Mouse (Mus musculus) heart, postnatal 4 days (tissue): ENCODE measurements at regions not wholly inside any gene's neighbourhood (a gene's known extent, or its start where the extent isn't known, plus 50 kb on each side); places are given as distances from the start of the nearest gene placed in this dataset.

ENCODE experiments used
- DNase-seq: peaks from one replicate; pipeline ENCODE4 v3.0.0; 2021

DNA sequence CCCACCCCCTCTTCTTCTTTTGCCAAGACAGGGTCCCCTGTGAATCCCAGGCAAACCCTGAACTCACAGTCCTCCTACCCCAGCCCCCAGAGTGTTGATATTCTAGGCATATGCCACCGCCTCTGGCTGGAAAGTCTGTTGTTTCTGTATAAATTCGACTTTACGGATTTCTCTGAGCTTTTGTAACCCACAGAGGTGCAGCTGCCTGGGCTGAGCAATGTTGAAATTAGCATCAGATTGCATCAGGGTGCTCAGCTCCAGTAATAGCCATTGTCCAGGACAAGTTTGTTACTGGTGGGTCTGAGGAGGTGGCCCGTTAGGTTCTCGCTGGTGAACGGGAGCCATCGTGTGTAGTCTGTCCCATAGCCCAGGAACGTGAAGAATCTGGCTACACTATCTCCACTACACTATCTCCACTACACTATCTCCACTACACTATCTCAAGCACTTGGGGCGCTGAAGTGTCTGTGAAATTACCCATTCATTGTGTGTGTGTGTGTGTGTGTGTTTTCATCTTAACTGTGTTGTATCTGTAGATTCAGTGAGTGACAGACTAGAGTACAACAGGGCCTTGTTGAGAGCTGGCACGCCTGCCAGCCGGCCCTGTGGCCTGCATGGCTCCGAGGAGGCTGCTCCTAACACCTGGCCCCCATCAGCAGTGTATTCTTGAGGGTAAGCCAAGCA lies 92.4 kb upstream of the Hnrnpk start:
- peak; percentile 21 for DNase-seq

- no peak for DNase-seq
Measured at GRCm38 (mm10) chr13:58494726-58495125, 91.6 kb upstream of the Hnrnpk start.

DNA sequence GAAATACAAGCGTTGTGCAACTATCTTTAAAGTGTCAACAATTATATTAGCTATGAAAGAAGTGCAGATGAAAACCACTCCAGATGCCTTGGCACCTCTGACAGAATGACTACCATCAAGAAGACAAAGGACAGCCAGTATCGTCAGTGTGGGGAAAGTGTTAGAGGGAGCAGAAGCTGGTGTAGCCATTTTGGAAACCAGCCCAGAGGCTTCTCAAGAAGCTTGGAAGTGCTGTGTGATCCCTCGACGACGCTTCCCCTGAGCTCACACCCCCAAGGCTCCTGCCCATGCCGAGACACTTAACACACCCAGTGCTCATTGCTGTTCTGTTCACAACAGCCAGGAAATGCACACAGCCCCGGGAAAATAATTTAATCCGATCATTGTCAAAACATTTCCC lies 87.7 kb upstream of the Hnrnpk start:
- DNase-seq = no peak

- no peak for DNase-seq
Measured at GRCm38 (mm10) chr13:58485011-58485410, 81.9 kb upstream of the Hnrnpk start.

- no peak for DNase-seq
Measured at GRCm38 (mm10) chr13:58482701-58483100, 79.6 kb upstream of the Hnrnpk start.

DNA sequence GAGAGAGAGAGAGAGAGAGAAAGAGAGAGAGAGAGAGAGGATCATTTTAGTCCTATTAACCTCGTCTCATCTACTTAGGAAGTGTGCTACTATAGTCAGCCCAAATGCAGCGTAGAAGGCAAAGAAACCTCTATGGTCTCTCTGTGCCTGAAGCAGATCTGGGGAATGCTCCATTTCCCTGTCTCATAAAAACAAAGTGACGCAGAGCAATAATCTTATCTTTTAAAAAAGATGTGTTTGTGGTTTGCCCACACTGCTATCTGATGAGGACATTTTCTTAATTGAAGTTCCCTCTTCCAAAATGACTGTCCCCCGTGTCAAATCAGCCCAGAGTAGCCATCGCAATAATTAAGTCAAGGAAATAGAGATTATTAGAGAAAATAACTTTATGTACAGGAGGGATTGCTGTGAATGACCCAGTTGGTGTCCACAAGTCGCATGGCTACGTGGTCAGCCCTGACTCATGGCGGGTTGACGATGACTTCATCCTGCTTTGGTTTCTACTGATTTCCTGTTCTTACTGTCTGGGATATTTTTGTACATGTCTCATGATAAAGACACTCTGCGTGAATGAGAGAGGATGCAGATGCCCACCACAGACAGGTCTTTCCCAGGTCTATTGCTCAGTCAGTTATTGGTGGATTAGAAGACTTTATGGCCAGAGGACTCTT lies 77.9 kb upstream of the Hnrnpk start:
- no peak for DNase-seq

GRCm38 (mm10) chr13:58480388-58480927 lies 77.3 kb upstream of the Hnrnpk start:
- no peak for DNase-seq

DNA sequence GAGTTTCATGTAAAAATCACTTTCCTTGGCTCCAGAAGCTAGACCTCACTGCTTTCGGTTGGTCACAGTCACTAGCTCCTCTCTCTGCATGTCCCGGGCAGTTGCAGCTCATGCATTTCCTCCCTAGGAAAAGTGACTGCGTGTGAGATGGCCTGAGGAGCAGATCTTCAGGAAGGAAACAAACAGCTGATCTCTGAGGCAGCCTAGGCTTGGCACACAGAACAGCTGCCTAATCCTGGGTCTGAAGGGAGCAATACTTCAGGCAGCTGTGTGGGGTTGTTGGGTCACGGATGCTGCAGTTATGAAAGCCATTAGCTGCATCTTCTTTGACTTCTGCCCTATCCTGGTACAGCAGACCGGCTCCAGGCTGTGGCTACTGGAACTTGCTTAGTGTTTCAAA lies 75.3 kb upstream of the Hnrnpk start:
- no peak for DNase-seq

GRCm38 (mm10) chr13:58477253-58477652 lies 74.1 kb upstream of the Hnrnpk start:
- no peak for DNase-seq

GRCm38 (mm10) chr13:58476033-58476830 lies 73.1 kb upstream of the Hnrnpk start:
- DNase-seq = no peak

DNA sequence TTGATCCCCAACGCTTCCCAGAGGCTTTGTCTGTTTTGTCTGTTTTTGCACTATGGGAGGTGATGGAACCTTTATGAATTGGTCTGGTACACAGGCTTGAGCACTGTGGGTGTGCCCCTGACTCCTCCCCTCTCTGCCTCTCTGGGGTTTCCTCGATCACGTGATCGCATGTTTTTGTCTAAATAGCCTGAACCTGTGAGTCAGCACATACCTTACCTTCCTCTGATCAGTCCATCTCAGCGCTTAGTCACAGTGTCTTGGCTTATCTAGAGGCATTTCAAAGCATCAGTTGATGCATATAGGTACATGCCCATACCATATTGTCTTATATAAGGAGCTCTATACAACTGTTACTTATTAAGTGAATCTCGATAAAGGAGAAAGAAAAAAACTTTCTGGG lies 72.4 kb upstream of the Hnrnpk start:
- DNase-seq = no peak

DNA sequence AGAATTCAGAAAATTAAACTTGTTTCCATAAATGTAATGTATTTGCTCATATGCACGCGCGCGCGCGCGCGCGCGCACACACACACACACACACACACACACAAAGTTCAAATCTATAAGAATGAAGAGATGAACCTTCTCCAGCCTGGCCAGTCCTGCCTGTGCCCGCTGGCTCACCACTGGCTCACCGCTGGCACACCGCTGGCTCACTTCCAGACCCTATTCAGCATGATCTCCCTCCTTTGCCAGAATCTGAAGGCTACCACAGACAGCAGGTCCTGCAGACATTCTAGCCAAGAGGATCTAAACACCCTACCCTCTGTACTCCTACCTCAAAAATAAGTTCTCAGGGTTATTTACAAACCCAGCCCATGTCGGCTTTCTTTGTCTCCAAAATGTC lies 69.3 kb upstream of the Hnrnpk start:
- DNase-seq = peak; percentile 19

DNA sequence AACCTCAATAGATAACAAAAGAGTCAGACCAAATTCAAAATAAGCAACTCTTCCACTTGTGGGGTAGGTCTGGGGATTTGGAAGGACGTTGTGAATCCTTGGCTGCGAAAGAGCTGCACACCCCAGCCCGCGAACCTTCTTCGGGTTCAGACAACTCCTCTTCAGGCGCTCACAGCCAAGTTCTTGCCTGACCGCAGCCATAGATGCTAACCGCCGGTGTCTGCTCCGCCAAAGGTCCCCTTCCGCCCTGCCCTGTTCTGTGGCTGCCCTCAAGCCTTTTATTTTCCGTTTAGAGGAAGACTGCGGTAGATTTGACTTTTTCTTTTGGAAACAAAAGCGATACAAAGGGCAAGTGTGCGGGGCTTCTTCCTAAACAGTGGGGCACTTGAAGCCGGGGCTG lies 68.6 kb upstream of the Hnrnpk start:
- peak; percentile 18 for DNase-seq

DNA sequence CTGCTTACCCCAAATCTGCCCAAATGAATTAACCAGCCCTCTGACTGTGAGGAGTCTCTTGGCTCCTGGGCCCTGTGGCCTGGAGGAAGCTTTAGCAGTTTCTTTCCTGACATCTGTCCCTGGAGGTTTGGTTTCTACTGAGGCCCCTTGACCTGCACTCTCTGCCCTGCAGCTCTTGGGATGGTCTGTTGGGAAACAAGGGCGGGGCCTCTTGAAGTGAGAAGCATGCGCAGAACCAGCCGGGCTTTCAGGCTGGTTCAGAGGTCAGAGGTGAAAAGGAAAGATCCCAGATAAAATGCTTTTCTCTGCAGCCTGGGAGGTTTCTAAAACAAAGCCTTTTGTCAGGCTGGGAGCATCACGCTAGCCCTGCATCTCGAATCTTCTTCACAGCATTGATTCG lies 66.6 kb upstream of the Hnrnpk start:
- DNase-seq = no peak

DNA sequence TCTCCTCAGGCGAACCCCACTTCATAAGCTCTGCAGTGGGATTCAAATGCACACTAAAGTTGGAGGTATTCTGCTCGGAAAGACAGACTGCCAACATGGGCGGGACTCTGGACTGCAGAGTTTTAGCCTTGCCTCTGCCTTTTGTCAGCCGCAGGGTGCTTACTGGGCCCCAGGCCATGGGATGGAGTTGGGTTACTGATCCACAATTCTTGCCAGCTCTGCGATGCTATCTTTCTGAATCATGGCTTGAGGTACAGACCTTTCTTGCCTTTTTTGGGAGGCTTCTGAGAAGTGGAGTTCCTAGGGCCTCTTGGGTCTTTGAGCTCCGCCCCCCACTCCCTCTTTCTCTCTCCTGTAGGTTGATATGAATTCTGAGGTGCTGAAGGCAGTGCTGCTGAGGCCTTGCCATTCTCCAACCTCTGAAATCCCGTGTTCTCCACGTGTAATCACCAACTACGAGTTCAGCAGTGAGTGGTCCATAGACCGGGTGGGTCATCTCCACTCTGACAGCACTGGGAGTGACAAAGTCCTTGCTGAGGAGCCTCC lies 64.0 kb upstream of the Hnrnpk start:
- no peak for DNase-seq

DNA sequence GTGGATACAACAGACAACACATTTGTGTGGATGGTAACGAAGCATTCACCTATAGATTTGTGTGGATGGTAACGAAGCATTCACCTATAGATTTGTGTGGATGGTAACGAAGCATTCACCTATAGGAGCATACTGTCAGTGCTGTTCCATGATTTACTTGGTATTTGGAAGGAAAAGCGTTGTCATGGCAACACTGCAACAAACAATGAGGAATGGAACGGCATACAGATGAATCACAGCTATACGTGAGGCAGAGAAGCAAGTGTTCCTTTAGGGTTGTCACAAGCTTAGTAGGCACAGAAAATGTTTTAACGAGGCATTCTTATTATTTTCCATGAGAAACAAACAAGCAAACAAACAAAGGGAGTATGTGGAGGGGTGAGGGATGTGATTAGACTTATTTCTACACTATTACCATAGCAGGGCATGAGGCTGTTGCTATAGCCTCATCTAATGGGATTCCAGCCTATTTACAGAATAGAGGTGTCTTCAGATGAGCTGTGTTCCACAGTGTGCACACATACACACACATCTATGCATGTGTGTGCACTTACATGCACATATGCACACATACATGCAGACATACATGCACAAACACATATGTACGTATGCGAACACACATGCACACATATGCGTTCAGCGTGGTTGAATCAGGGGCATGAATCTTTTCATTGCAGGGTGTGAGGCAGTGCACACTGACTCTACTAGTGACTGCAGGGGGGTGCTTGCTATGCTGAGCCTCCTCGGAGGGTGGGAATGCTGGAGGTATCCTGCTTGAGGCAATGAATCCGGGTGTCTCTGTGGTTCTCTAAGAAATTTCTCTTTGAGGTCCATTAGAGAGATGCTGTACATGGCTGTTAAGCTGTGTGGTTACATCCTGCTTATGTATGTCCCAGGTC lies 62.3 kb upstream of the Hnrnpk start:
- DNase-seq = no peak
